Mouse (Mus musculus) embryonic fibroblast, embryonic 13.5 days (primary cell): ENCODE data around the gene Kif21a.

Experiments
- CTCF ChIP-seq: IDR thresholded peaks from 2 replicates; pipeline ENCODE4 v1.5.1; 2011; ENCODE audit warnings: mild to moderate bottlenecking, control low read depth, low read length, moderate library complexity, borderline replicate concordance; ENCODE audit not compliant: insufficient read depth
- POLR2A ChIP-seq: IDR thresholded peaks from 2 replicates; pipeline ENCODE4 v1.6.1; 2011; ENCODE audit warnings: low read depth, mild to moderate bottlenecking, control low read depth, low read length, moderate library complexity

DNA sequence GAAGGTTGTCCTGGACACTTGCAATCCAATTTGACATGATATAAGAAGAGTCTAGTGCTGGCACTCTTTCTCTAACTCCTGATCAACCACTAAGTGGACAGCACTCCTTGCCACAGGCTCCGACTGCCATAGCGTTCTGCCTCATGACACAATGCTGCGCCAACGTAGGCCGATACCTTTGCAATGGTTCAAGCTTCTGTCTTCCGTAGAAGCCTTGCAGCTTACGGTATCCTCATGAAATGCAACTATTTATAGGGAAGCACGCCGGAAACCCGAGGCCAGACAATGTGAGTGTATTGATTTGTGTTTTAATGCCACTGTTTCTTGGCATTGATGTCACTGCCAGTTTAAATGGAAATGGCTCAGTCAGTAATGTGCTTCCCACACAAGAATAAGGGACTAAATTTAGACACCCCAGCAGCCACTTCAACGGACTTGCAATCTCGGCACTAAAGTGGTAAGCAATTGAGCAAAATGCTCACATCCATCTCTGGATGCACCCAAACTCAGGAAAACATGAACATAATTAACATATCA is 62.0 kb downstream of the Kif21a start:
- TF ChIP-seq POLR2A (no peak), CTCF (no peak)
